Comparison of ENCODE assay signal across 11 mouse cellular contexts in the genomic region with DNA sequence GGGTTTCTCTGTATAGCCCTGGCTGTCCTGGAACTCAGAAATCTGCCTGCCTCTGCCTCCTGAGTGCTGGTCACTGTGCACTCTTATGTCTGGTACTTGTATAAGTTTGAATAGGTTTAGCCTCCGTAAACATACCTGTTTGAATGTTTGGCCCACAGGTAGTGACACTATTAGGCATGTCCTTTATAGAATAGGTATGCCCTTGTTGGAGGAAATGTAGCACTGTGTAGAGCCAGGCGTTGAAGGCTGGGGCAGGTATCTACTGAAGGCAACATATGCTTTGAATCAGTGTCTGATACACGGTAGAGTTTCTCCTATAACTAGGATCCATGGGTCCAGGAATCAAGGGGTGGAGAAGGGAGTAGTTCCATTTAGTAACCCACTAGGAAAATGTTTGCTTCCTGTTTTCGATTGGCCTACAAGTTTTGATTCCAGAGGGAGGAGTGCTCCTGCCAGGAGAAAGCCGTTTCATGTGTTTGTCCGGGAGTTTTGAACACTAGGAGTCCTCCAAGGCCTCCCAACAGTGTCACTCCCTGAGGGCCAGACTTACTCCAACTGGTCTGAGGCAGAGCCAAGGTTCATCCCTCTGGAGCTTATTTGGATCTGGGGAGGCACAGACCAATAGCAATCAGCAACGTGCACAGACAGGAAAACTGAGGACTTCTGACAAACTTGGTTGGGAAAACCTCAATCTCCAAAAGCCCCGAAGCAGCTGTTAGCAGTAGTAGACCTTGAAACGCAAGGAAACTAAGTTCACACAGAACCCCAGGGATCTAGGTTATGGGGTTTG. TPM values are rescaled to one million over a fixed set of nuclear protein-coding genes. Genes with fewer than 3 reads are reported as not detected.
DNase-seq lines count a peak whose midpoint lies in the region; ATAC-seq lines count a peak whose summit lies in the region.
"Had no signal": no experiment of that assay in that cellular context is flagged by ENCODE, and none has a peak within 500 bp of the region (broad histone marks: within the 10 kb centered on the region; RNA-seq: fewer than 3 reads in every experiment).

No protein-coding gene starts in this region.

- WGBS in heart, embryonic 12.5 days, result 60% methylated on average over 9 of the region's 9 CpGs
- WGBS in midbrain, embryonic 11.5 days, result 73% methylated on average over 9 of the region's 9 CpGs
- 65% methylated on average over 9 of the region's 9 CpGs for WGBS in midbrain, embryonic 16.5 days
- 69% methylated on average over 9 of the region's 9 CpGs for WGBS in midbrain, embryonic 14.5 days

- no peaks in the 10 kb centered on the region for H3K27me3 ChIP-seq in heart, embryonic 12.5 days (replicated peaks)
- no peaks in the 10 kb centered on the region for H3K27me3 ChIP-seq in midbrain, embryonic 11.5 days (ENCODE audit: control insufficient read depth, insufficient read depth, low read length)
- H3K27me3 ChIP-seq in midbrain, embryonic 16.5 days (ENCODE audit: control insufficient read depth, insufficient read depth, low read depth, low read length), result no peaks in the 10 kb centered on the region
- no peaks in the 10 kb centered on the region for H3K27me3 ChIP-seq in midbrain, embryonic 14.5 days (ENCODE audit: control insufficient read depth, insufficient read depth, low read length)
- H3K27me3 ChIP-seq: liver, embryonic 15.5 days had no signal

- no peak overlapping the region for H3K27ac ChIP-seq in heart, embryonic 12.5 days (ENCODE audit: poor library complexity, severe bottlenecking)
- no peak overlapping the region for H3K27ac ChIP-seq in midbrain, embryonic 11.5 days (ENCODE audit: low read depth, low read length)
- no peak overlapping the region for H3K27ac ChIP-seq in midbrain, embryonic 16.5 days (ENCODE audit: low read length)
- H3K27ac ChIP-seq in midbrain, embryonic 14.5 days (replicated peaks; ENCODE audit: low read depth, low read length), result no peak overlapping the region
- H3K27ac ChIP-seq: liver, embryonic 15.5 days had no signal

- no peaks in the 10 kb centered on the region for H3K4me1 ChIP-seq in heart, embryonic 12.5 days (replicated peaks)
- H3K4me1 ChIP-seq in midbrain, embryonic 11.5 days (ENCODE audit: control insufficient read depth, insufficient read depth, low read length), result no peaks in the 10 kb centered on the region
- H3K4me1 ChIP-seq in midbrain, embryonic 16.5 days (ENCODE audit: control insufficient read depth, insufficient read depth, low read length), result no peaks in the 10 kb centered on the region
- H3K4me1 ChIP-seq in midbrain, embryonic 14.5 days (ENCODE audit: control insufficient read depth, insufficient read depth, low read length), result no peaks in the 10 kb centered on the region

- peaks cover 77% of the 10 kb centered on the region for H3K36me3 ChIP-seq in heart, embryonic 12.5 days
- peaks cover 35% of the 10 kb centered on the region for H3K36me3 ChIP-seq in midbrain, embryonic 11.5 days (ENCODE audit: control insufficient read depth, insufficient read depth, low read length)
- peaks cover 27% of the 10 kb centered on the region for H3K36me3 ChIP-seq in midbrain, embryonic 16.5 days (ENCODE audit: control insufficient read depth, insufficient read depth, low read length)
- peaks cover 53% of the 10 kb centered on the region for H3K36me3 ChIP-seq in midbrain, embryonic 14.5 days (ENCODE audit: control insufficient read depth, insufficient read depth, low read length)

- ATAC-seq in heart, embryonic 12.5 days (ENCODE audit: insufficient number of reproducible peaks, low FRiP score), result no peak
- no peak for ATAC-seq in midbrain, embryonic 11.5 days (ENCODE audit: low FRiP score)
- ATAC-seq in midbrain, embryonic 16.5 days, result no peak
- ATAC-seq in midbrain, embryonic 14.5 days (ENCODE audit: low FRiP score, low TSS enrichment), result no peak

- DNase-seq in heart, adult 11 months, result peak; percentile 98
- peak; percentile 91 for DNase-seq in midbrain, embryonic 11.5 days (ENCODE audit: low spot score, missing footprints)
- peak; percentile 42 for DNase-seq in heart, adult 8-10 months (ENCODE audit: low spot score)
- DNase-seq in midbrain, embryonic 14.5 days, result peak; percentile 18
- no peak for DNase-seq in adrenal gland, adult 2 months
- no peak for DNase-seq in right cerebral cortex, adult 18-20 months

- H3K9ac ChIP-seq in heart, embryonic 12.5 days, result no peak overlapping the region
- H3K9ac ChIP-seq in midbrain, embryonic 11.5 days (ENCODE audit: low read length), result no peak overlapping the region
- H3K9ac ChIP-seq in midbrain, embryonic 16.5 days (ENCODE audit: low read depth, low read length), result no peak overlapping the region
- H3K9ac ChIP-seq in midbrain, embryonic 14.5 days (replicated peaks; ENCODE audit: low read length), result no peak overlapping the region
- H3K9ac ChIP-seq: liver, embryonic 15.5 days had no signal

- no peak overlapping the region for H3K4me3 ChIP-seq in heart, embryonic 12.5 days
- H3K4me3 ChIP-seq in midbrain, embryonic 11.5 days (ENCODE audit: low read depth, low read length), result no peak overlapping the region
- no peak overlapping the region for H3K4me3 ChIP-seq in midbrain, embryonic 16.5 days (ENCODE audit: low read depth, low read length)
- H3K4me3 ChIP-seq in midbrain, embryonic 14.5 days (replicated peaks; ENCODE audit: low read depth, low read length), result no peak overlapping the region
- H3K4me3 ChIP-seq: liver, embryonic 15.5 days had no signal

- no peak overlapping the region for H3K4me2 ChIP-seq in heart, embryonic 12.5 days
- no peak overlapping the region for H3K4me2 ChIP-seq in midbrain, embryonic 11.5 days
- no peak overlapping the region for H3K4me2 ChIP-seq in midbrain, embryonic 16.5 days (ENCODE audit: low read length)
- H3K4me2 ChIP-seq in midbrain, embryonic 14.5 days (ENCODE audit: low read length), result no peak overlapping the region
- H3K4me2 ChIP-seq: liver, embryonic 15.5 days had no signal

- no peaks in the 10 kb centered on the region for H3K9me3 ChIP-seq in heart, embryonic 12.5 days (replicated peaks)
- no peaks in the 10 kb centered on the region for H3K9me3 ChIP-seq in midbrain, embryonic 11.5 days (ENCODE audit: control insufficient read depth, low read length)
- no peaks in the 10 kb centered on the region for H3K9me3 ChIP-seq in midbrain, embryonic 16.5 days (replicated peaks; ENCODE audit: control insufficient read depth, low read length, poor library complexity, severe bottlenecking)
- H3K9me3 ChIP-seq in midbrain, embryonic 14.5 days (ENCODE audit: control insufficient read depth, low read length), result no peaks in the 10 kb centered on the region
- H3K9me3 ChIP-seq: liver, embryonic 15.5 days had no signal

RNA-seq across cellular contexts. Expression of a gene that starts 10.0 kb away (rescaled TPM):
- 49.6 and 51.9 TPM in 2 replicates for polyA plus RNA-seq in heart, embryonic 12.5 days (2016; fragmentation: Nextera tagmentation; extraction: Ambion mirVana)
- 14.9 and 16.4 TPM in 2 replicates for polyA plus RNA-seq in midbrain, embryonic 11.5 days (2014; fragmentation: Nextera tagmentation; extraction: Ambion mirVana)
- 7.5 and 9.3 TPM in 2 replicates for polyA plus RNA-seq in midbrain, embryonic 16.5 days (2015; fragmentation: Nextera tagmentation; extraction: Ambion mirVana)
- total RNA-seq in heart, adult 8-10 months (2022), result 1 to 10 TPM; 4.3 to 5.2 (median 4.5) TPM
- polyA plus RNA-seq in midbrain, embryonic 14.5 days (2014; fragmentation: Nextera tagmentation; extraction: Ambion mirVana), result 5.4 and 7.1 TPM in 2 replicates
- 1 to 10 TPM; 1.9 to 4.1 TPM for total RNA-seq in adrenal gland, adult 2 months (2021)
- polyA plus RNA-seq in adrenal gland, adult 2 months (2012; rRNA removed), result 2.9 and 3.1 TPM in 2 replicates
- total RNA-seq: neutrophil, adult 5-6 weeks had no signal

RNA-seq across cellular contexts. Expression of a gene that starts 20.4 kb away (rescaled TPM):
- polyA plus RNA-seq in heart, embryonic 12.5 days (2016; fragmentation: Nextera tagmentation; extraction: Ambion mirVana), result 37.1 and 39.9 TPM in 2 replicates
- polyA plus RNA-seq in midbrain, embryonic 11.5 days (2014; fragmentation: Nextera tagmentation; extraction: Ambion mirVana), result 81.9 and 82.6 TPM in 2 replicates
- polyA plus RNA-seq in midbrain, embryonic 16.5 days (2015; fragmentation: Nextera tagmentation; extraction: Ambion mirVana), result 49.8 and 56.8 TPM in 2 replicates
- 10 to 100 TPM; 67.0 to 82.8 (median 74.6) TPM for total RNA-seq in heart, adult 8-10 months (2022)
- polyA plus RNA-seq in midbrain, embryonic 14.5 days (2014; fragmentation: Nextera tagmentation; extraction: Ambion mirVana), result 115 and 137 TPM in 2 replicates
- 100 to 1,000 TPM; 230 to 248 TPM for total RNA-seq in adrenal gland, adult 2 months (2021)
- 245 and 257 TPM in 2 replicates for polyA plus RNA-seq in adrenal gland, adult 2 months (2012; rRNA removed)

RNA-seq across cellular contexts. Expression of a gene that starts 21.1 kb away (rescaled TPM):
- 0.14 and 0.41 TPM in 2 replicates for polyA plus RNA-seq in heart, embryonic 12.5 days (2016; fragmentation: Nextera tagmentation; extraction: Ambion mirVana)
- polyA plus RNA-seq in midbrain, embryonic 11.5 days (2014; fragmentation: Nextera tagmentation; extraction: Ambion mirVana), result not detected in 2 replicates
- not detected in 2 replicates for polyA plus RNA-seq in midbrain, embryonic 16.5 days (2015; fragmentation: Nextera tagmentation; extraction: Ambion mirVana)
- total RNA-seq in heart, adult 8-10 months (2022), result 1 to 10 TPM in 3 of 4 experiments, under 1 TPM in 1; 0.92 to 1.6 (median 1.4) TPM
- 0.23 TPM in 1 of 2 replicates, not detected in the other for polyA plus RNA-seq in midbrain, embryonic 14.5 days (2014; fragmentation: Nextera tagmentation; extraction: Ambion mirVana)
- 1 to 10 TPM in 1 of 2 experiments, under 1 TPM in 1; 0.20 to 6.3 TPM for total RNA-seq in adrenal gland, adult 2 months (2021)
- polyA plus RNA-seq in adrenal gland, adult 2 months (2012; rRNA removed), result 0.36 and 3.8 TPM in 2 replicates
- total RNA-seq: neutrophil, adult 5-6 weeks had no signal
- polyA plus RNA-seq: liver, embryonic 15.5 days; stomach, embryonic 14.5 days had no signal

Comparison
In these comparisons a context has a peak if more than half of its experiments do, and no peak if none do; other contexts are left out.
1. DNase-seq: peak in heart, adult 11 months (single experiment), midbrain, embryonic 11.5 days (single experiment), heart, adult 8-10 months (single experiment) and midbrain, embryonic 14.5 days (single experiment); none in adrenal gland, adult 2 months (single experiment) and right cerebral cortex, adult 18-20 months (single experiment).